Mouse (Mus musculus) hindbrain, embryonic 16.5 days (tissue): ENCODE results near the gene Gpr157. TPM values are rescaled to one million over a fixed set of nuclear protein-coding genes. Genes with fewer than 3 reads are reported as not detected.
A peak's percentile ranks its signal among the peaks of the same experiment; 100 is the strongest.

Source experiments
- ATAC-seq: fragments of 200-750 bp; cut with Nextera tagmentation; 2 replicates; pipeline ENCODE4 v1.8.0; 2017; ENCODE audit warnings: moderate TSS enrichment, moderate library complexity
- H3K27ac ChIP-seq: fragments of 300-500 bp; sonication (generic); 2 replicates; pipeline ENCODE4 v1.5.1; 2014; ENCODE audit warnings: low read depth, mild to moderate bottlenecking, control low read depth, low read length, moderate library complexity
- H3K27me3 ChIP-seq: fragments of 300-500 bp; sonication (generic); replicated peaks from 2 replicates; pipeline ENCODE4 v1.6.1; 2014; ENCODE audit warnings: low read length; ENCODE audit not compliant: control insufficient read depth, insufficient read depth
- H3K36me3 ChIP-seq: fragments of 300-500 bp; sonication (generic); 2 replicates; pipeline ENCODE4 v1.6.1; 2014; ENCODE audit warnings: mild to moderate bottlenecking, low read length, moderate library complexity, mixed read lengths; ENCODE audit not compliant: control insufficient read depth, insufficient read depth
- H3K4me1 ChIP-seq: fragments of 300-500 bp; sonication (generic); 2 replicates; pipeline ENCODE4 v1.6.1; 2014; ENCODE audit warnings: low read depth, low read length; ENCODE audit not compliant: control insufficient read depth, insufficient read depth
- H3K4me2 ChIP-seq: fragments of 300-500 bp; sonication (generic); 2 replicates; pipeline ENCODE4 v1.6.1; 2014; ENCODE audit warnings: mild to moderate bottlenecking, low read length, control low read depth, moderate library complexity
- H3K4me3 ChIP-seq: fragments of 300-500 bp; sonication (generic); 2 replicates; pipeline ENCODE4 v1.5.1; 2014; ENCODE audit warnings: mild to moderate bottlenecking, low read length, control low read depth, moderate library complexity
- H3K9ac ChIP-seq: fragments of 300-500 bp; sonication (generic); 2 replicates; pipeline ENCODE4 v1.6.1; 2014; ENCODE audit warnings: low read depth, mild to moderate bottlenecking, control low read depth, low read length, moderate library complexity
- H3K9me3 ChIP-seq: fragments of 300-500 bp; sonication (generic); 2 replicates; pipeline ENCODE4 v1.6.1; 2014; ENCODE audit warnings: mild to moderate bottlenecking, low read length, moderate library complexity; ENCODE audit not compliant: control insufficient read depth
- WGBS: fragments of 180-500 bp; shearing (Covaris S2); extraction: QIAGEN DNeasy Blood & Tissue Kit; methylation state at CpG from one replicate; pipeline ENCODE4 v1.1.7; 2014; 5-methylcytosine and 5-hydroxymethylcytosine counted together
- polyA plus RNA-seq: library from polyadenylated mRNA; unstranded; fragments of >200 nt; fragmentation: Nextera tagmentation; extraction: Ambion mirVana; gene quantifications from 2 replicates; pipeline ENCODE4 v1.2.1, GENCODE M21; 2015

The Gpr157 gene
- polyA plus RNA-seq, 1 experiment from 2014 or later, result 0.50 TPM

DNA sequence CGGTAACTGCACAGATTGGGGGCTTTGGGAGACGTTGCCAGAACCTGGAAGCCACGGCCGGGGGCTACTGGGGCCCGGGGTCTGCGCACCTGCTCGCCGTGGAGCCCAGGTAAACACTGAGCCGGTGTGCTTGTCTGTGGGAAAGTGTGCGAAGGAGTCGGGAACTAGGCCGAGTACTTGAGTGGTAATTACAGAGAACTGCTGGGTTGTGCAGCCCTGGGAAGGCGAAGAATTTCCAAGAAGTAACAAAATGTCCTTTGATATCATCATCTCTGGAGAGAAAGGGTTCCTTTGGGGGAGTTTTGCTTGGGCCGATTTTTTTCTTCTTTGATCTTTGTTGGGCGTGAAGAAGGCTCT lies 38.0 kb upstream of the Gpr157 start:
- peak overlapping the region; percentile 95 for H3K4me2 ChIP-seq
- WGBS, result 18% methylated on average over 15 of the region's 15 CpGs
- H3K4me3 ChIP-seq, result peak overlapping the region; percentile 51
- peak overlapping the region; percentile 59 for H3K9ac ChIP-seq
- no peaks in the 10 kb centered on the region for H3K36me3 ChIP-seq
- no peak for ATAC-seq
- no peaks in the 10 kb centered on the region for H3K9me3 ChIP-seq
- peaks cover 18% of the 10 kb centered on the region for H3K4me1 ChIP-seq
- no peak overlapping the region for H3K27ac ChIP-seq
- peaks cover 37% of the 10 kb centered on the region for H3K27me3 ChIP-seq

DNA sequence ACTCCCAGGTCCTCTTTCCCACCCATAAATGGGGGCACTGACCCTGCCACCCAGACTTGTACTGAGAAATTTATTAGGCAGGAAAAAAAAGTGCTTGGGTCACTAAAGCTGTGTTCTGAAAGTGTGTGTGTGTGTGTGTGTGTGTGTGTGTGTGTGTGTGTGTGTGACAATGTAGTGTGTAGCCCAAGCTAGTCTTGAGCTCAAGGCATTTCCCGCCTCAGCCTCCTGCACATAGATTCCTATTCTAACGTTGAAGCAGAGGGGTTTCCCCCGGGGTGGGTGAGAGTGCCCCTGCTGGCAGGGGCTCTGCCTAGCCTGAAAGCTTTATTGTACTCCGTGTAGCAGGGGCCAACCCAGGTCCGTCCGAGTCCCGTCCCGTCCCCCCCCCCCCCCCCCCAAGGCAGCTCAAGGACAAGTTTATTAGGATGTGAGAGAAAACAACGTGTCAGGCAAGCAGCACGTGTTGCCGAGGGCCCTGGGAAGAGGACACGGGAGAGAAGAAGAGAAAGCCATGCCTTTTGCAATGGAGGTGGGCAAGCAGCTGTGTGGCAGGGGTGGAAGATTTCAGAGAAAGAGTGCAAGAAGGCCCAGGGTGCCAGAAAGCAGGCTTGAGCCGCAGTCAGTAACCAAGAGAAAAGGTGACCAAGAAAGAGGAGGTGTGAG lies 37.5 kb upstream of the Gpr157 start:
- Histone ChIP-seq H3K4me1 (peaks cover 18% of the 10 kb centered on the region), H3K9me3 (no peaks in the 10 kb centered on the region), H3K4me2 (no peak overlapping the region), H3K36me3 (no peaks in the 10 kb centered on the region), H3K9ac (no peak overlapping the region), H3K27ac (no peak overlapping the region), H3K4me3 (no peak overlapping the region; the same call in 1 of the 2 replicates), H3K27me3 (peaks cover 37% of the 10 kb centered on the region)
- WGBS, result 21% methylated on average over 13 of the region's 13 CpGs
- ATAC-seq, result no peak

DNA sequence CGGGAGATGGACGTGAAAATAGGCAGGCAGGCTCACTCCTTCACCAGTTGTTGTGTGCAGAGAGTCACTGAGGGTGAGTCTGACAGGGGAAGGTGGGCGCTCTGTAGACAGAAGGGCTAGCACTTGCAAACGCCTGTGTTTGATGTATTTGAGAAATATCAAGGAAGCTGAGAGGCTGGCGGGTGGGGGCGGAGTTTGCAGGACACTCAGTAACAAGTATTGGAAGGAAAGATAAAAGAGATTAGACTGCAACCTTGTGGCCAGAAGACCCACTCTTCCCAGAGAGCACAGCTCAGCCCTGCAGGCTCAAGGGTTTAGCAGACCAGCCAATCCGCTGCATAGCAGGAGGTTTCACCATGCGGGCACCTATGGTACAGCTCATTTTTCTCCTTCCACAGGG lies 35.7 kb upstream of the Gpr157 start:
- H3K4me2 ChIP-seq, result no peak overlapping the region
- H3K27me3 ChIP-seq, result peaks cover 35% of the 10 kb centered on the region
- H3K9ac ChIP-seq, result no peak overlapping the region
- no peak overlapping the region for H3K4me3 ChIP-seq
- no peak overlapping the region for H3K27ac ChIP-seq
- H3K9me3 ChIP-seq, result no peaks in the 10 kb centered on the region
- peaks cover 18% of the 10 kb centered on the region for H3K4me1 ChIP-seq
- no peaks in the 10 kb centered on the region for H3K36me3 ChIP-seq
- 83% methylated on average over 8 of the region's 8 CpGs for WGBS
- ATAC-seq, result no peak

DNA sequence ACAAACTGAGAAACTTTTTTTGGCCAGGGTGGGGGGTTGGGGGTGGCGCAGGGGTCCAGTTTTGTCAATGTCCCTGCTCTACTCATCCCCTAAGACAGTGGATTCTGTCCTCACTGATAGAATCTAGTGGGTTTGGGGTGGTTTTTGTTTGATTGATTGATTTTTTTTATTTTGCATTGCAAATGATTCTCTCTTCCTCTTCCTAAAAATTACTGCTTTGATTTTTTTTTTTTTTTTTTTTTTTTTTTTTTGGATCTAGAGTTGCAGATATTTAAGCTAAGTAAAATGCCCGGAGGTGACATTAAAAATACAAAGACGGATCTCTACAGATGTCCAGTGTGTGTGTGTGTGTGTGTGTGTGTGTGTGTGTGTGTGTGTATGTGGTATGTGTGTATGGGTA lies 34.8 kb upstream of the Gpr157 start:
- Histone ChIP-seq H3K4me3 (no peak overlapping the region), H3K9ac (no peak overlapping the region), H3K27ac (no peak overlapping the region), H3K4me1 (peaks cover 17% of the 10 kb centered on the region), H3K9me3 (no peaks in the 10 kb centered on the region), H3K27me3 (peaks cover 33% of the 10 kb centered on the region), H3K36me3 (no peaks in the 10 kb centered on the region), H3K4me2 (no peak overlapping the region)
- ATAC-seq, result no peak
- 94% methylated on average over 3 of the region's 3 CpGs for WGBS

DNA sequence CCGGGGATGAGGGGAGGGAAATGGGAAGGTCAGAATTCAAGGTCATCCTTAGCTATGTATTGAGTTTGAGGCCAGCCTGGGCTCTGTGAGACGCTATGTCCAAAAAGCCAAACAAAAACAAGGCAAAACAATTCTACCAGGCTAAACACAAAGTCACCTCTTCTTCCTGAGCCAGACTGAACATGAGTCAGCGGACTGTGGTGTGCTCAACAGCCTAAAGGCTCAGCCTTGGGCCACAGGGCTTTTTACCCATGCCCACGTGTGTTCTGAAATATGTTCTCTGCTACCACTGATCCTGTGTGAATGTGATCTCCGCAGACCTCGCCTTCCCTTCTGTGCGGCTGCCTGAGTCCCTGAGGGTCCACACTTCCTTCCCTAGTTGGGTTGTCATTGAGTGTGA lies 31.0 kb upstream of the Gpr157 start:
- H3K9me3 ChIP-seq, result no peaks in the 10 kb centered on the region
- H3K4me1 ChIP-seq, result no peaks in the 10 kb centered on the region
- WGBS, result 90% methylated on average over 7 of the region's 7 CpGs

DNA sequence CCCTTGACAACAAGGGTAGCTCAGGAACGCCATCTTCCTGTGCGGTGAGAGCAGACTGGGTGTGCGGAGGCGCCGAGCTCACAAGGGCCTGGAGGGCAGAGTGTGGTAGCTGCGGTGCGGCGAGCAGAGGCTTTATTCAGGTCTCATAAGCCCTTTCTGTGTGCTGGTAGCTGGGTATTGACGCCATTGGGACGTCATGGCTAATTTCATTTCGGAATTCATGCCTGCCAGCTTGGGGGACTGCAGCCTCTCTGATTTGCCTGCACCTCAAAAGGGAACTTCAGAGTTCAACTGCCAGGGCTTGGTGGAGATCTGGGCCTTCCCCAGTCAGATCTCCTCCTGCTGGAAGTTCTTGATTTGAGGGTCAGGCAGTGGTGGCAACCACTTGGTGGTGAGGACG lies 29.4 kb upstream of the Gpr157 start:
- no peaks in the 10 kb centered on the region for H3K9me3 ChIP-seq
- ATAC-seq, result no peak
- no peaks in the 10 kb centered on the region for H3K36me3 ChIP-seq
- H3K27ac ChIP-seq, result no peak overlapping the region
- 88% methylated on average over 12 of the region's 12 CpGs for WGBS
- no peak overlapping the region for H3K4me3 ChIP-seq
- no peaks in the 10 kb centered on the region for H3K27me3 ChIP-seq
- H3K4me1 ChIP-seq, result no peaks in the 10 kb centered on the region
- H3K9ac ChIP-seq, result no peak overlapping the region
- no peak overlapping the region for H3K4me2 ChIP-seq

More for the DNA sequence above, 31.0 kb upstream of the Gpr157 start:
- Histone ChIP-seq H3K27ac (no peak overlapping the region), H3K9ac (no peak overlapping the region), H3K4me2 (no peak overlapping the region), H3K27me3 (no peaks in the 10 kb centered on the region; the same call in 1 of the 2 replicates), H3K36me3 (no peaks in the 10 kb centered on the region), H3K4me3 (no peak overlapping the region)
- no peak for ATAC-seq

DNA sequence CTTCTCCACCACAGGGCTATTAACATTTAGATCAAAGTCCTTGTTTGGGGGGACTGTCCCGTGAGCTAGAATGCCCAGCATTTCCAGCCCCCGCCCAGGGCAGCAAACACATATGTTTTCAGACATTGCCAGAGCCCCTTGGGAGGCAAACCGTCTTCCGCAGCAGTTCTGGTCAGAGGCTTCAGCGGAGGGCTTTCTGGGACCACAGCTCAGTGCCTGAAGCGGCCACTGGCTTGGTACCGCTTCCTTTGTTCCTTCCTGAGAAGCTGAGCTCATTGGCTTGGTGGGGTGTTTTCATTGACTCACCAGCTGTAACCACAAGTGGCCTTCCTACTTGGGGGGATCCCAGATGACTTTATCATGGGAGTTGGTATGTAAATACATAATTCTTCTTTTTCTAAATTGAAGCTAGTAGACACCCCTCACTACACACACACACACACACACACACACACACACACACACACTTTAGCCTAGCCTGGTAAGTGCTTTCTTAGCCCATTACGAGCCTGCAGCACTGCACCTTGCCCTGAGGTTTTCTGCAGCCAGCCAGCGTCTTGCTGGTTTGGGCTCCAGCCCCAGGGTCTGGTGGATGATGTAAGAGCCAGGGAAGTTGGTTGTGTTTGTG lies 27.2 kb upstream of the Gpr157 start:
- Histone ChIP-seq H3K9ac (no peak overlapping the region), H3K27ac (no peak overlapping the region), H3K4me1 (no peaks in the 10 kb centered on the region), H3K4me2 (no peak overlapping the region), H3K27me3 (no peaks in the 10 kb centered on the region), H3K9me3 (no peaks in the 10 kb centered on the region), H3K36me3 (no peaks in the 10 kb centered on the region), H3K4me3 (no peak overlapping the region)
- no peak for ATAC-seq
- 48% methylated on average over 9 of the region's 9 CpGs for WGBS

DNA sequence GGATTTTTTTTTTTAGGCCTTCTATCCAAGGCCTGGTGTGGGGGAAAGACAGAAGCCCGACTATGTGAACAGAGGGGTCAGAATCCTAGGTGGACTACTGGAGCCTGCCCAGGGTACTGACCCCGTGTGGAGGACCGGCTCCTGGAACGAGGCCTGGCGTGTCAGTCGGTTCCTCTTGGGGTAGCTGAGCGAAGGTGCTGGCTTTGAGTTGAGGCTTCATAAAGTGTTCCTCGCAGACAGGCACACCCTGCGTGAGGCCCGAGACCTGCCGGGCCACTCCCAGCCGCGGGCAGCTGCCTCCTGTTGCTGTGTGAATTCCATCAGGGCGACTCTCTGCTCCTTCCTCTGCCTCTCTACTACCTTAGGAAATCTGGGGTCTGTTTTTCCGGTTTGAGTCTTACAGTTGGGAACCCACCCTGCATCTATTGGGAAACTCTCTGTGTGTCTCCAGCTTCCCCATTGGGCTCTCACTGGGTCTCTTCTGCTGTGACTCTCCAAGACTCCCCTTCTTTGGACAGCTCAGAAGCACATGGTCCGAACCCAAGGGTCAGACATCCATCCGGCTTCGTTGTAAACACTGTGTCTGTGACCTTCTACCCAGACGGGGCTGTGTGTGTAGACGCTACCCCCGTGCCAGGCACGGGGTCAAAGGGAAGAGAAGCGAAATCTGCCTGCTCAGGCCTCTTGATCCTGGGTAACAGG lies 26.5 kb upstream of the Gpr157 start:
- no peak overlapping the region for H3K4me2 ChIP-seq
- no peaks in the 10 kb centered on the region for H3K9me3 ChIP-seq
- no peaks in the 10 kb centered on the region for H3K27me3 ChIP-seq
- no peak overlapping the region for H3K27ac ChIP-seq
- H3K4me3 ChIP-seq, result no peak overlapping the region
- no peaks in the 10 kb centered on the region for H3K36me3 ChIP-seq
- no peak for ATAC-seq
- no peak overlapping the region for H3K9ac ChIP-seq
- WGBS, result 74% methylated on average over 22 of the region's 23 CpGs
- H3K4me1 ChIP-seq, result no peaks in the 10 kb centered on the region

DNA sequence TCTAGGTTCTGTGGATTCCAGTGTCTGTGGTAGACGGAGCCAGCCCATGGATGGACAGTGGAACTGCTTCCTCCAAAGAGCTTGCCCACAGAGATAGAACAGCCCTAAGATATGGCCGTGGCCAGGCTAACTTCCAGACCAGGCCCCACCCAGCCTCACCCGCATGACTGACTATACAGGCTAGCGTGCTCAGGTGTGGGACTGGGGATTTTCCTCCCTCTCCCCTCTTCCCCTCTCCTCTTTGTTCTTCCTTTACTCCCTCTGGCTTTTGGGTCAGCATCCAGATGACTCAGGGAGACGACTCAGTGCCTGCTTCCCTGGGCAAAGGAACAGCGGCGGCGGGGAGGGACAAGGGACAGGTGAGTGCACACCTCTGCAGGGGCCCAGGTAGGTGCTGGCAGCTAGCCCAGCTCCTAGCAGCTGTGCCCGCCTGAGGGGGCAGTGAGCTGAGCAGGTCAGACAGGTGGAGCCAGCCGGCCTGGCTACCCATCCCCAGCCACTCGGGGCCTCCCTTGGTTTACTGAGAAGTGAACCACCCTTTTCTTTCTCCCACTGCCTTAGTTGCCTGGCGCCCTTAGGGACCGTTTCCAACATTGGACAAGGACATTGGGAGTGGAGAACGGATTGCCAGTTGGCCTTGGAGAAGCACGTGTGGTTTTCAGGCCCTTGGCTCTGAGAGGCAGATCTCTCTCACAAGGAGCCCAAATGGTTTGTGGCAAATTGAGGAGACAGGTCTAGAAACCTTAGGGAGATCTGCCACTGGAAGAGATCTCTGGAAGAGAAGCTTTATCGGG lies 25.5 kb upstream of the Gpr157 start:
- WGBS, result 81% methylated on average over 16 of the region's 16 CpGs

More for the DNA sequence above, 25.5 kb upstream of the Gpr157 start:
- no peaks in the 10 kb centered on the region for H3K4me1 ChIP-seq
- no peak overlapping the region for H3K9ac ChIP-seq
- no peaks in the 10 kb centered on the region for H3K36me3 ChIP-seq
- ATAC-seq, result no peak
- H3K4me2 ChIP-seq, result no peak overlapping the region
- no peak overlapping the region for H3K4me3 ChIP-seq
- H3K27me3 ChIP-seq, result no peaks in the 10 kb centered on the region
- H3K27ac ChIP-seq, result no peak overlapping the region
- no peaks in the 10 kb centered on the region for H3K9me3 ChIP-seq
